Mouse (Mus musculus): ENCODE measurements at regions not wholly inside any gene's neighbourhood (a gene's known extent, or its start where the extent isn't known, plus 50 kb on each side); places are given as distances from the start of the nearest gene placed in this dataset.

GRCm38 (mm10) chr19:22017425-22017824, 121.4 kb upstream of the Trpm3 start:
- Histone ChIP-seq H3K4me3 (ENCODE audit: low read depth, low read length) (no peak overlapping the region), H3K36me3 (ENCODE audit: control insufficient read depth, insufficient read depth) (no peaks in the 10 kb centered on the region), H3K9me3 (ENCODE audit: control insufficient read depth) (no peaks in the 10 kb centered on the region), H3K4me2 (replicated peaks; ENCODE audit: low read depth) (no peak overlapping the region), H3K9ac (ENCODE audit: low read depth, low read length) (no peak overlapping the region), H3K27me3 (replicated peaks; ENCODE audit: control insufficient read depth, insufficient read depth, low read length) (no peaks in the 10 kb centered on the region), H3K4me1 (replicated peaks; ENCODE audit: control insufficient read depth, insufficient read depth, low read length) (no peaks in the 10 kb centered on the region), H3K27ac (ENCODE audit: low read depth, low read length) (no peak overlapping the region)
- WGBS, result 79% methylated on average over 2 of the region's 2 CpGs
- ATAC-seq, result no peak
- no peak for TF ChIP-seq CTCF (IDR thresholded peaks at IDR 0.05; ENCODE audit: low read depth)

GRCm38 (mm10) chr19:22027577-22027976, 111.3 kb upstream of the Trpm3 start:
- Histone ChIP-seq H3K27me3 (replicated peaks; ENCODE audit: control insufficient read depth, insufficient read depth, low read length) (no peaks in the 10 kb centered on the region), H3K27ac (ENCODE audit: low read depth, low read length) (no peak overlapping the region), H3K4me3 (ENCODE audit: low read depth, low read length) (no peak overlapping the region), H3K4me2 (replicated peaks; ENCODE audit: low read depth) (no peak overlapping the region), H3K9me3 (ENCODE audit: control insufficient read depth) (no peaks in the 10 kb centered on the region), H3K9ac (ENCODE audit: low read depth, low read length) (no peak overlapping the region), H3K4me1 (replicated peaks; ENCODE audit: control insufficient read depth, insufficient read depth, low read length) (no peaks in the 10 kb centered on the region), H3K36me3 (ENCODE audit: control insufficient read depth, insufficient read depth) (no peaks in the 10 kb centered on the region)
- TF ChIP-seq CTCF (IDR thresholded peaks at IDR 0.05; ENCODE audit: low read depth), result no peak
- ATAC-seq, result no peak

- no peak for ATAC-seq
- Histone ChIP-seq H3K36me3 (ENCODE audit: control insufficient read depth, insufficient read depth) (no peaks in the 10 kb centered on the region), H3K9me3 (ENCODE audit: control insufficient read depth) (no peaks in the 10 kb centered on the region), H3K4me1 (replicated peaks; ENCODE audit: control insufficient read depth, insufficient read depth, low read length) (no peaks in the 10 kb centered on the region), H3K4me3 (ENCODE audit: low read depth, low read length) (no peak overlapping the region), H3K27ac (ENCODE audit: low read depth, low read length) (no peak overlapping the region), H3K27me3 (replicated peaks; ENCODE audit: control insufficient read depth, insufficient read depth, low read length) (no peaks in the 10 kb centered on the region), H3K9ac (ENCODE audit: low read depth, low read length) (no peak overlapping the region), H3K4me2 (replicated peaks; ENCODE audit: low read depth) (no peak overlapping the region)
- no peak for TF ChIP-seq CTCF (IDR thresholded peaks at IDR 0.05; ENCODE audit: low read depth)
- 82% methylated on average over 6 of the region's 6 CpGs for WGBS
These were observed 91.2 kb upstream of the Trpm3 start for GRCm38 (mm10) chr19:22047657-22048056.

- TF ChIP-seq CTCF (IDR thresholded peaks at IDR 0.05; ENCODE audit: low read depth), result no peak
- ATAC-seq, result no peak
- H3K4me2 ChIP-seq (replicated peaks; ENCODE audit: low read depth), result no peak overlapping the region
These were observed 72.5 kb upstream of the Trpm3 start for GRCm38 (mm10) chr19:22066302-22066701.

GRCm38 (mm10) chr19:22070246-22071030, 68.4 kb upstream of the Trpm3 start:
- no peak overlapping the region for H3K9ac ChIP-seq (ENCODE audit: low read depth, low read length)
- no peaks in the 10 kb centered on the region for H3K36me3 ChIP-seq (ENCODE audit: control insufficient read depth, insufficient read depth)
- H3K4me1 ChIP-seq (replicated peaks; ENCODE audit: control insufficient read depth, insufficient read depth, low read length), result no peaks in the 10 kb centered on the region
- H3K4me3 ChIP-seq (ENCODE audit: low read depth, low read length), result no peak overlapping the region
- ATAC-seq, result no peak
- H3K27me3 ChIP-seq (replicated peaks; ENCODE audit: control insufficient read depth, insufficient read depth, low read length), result no peaks in the 10 kb centered on the region
- 76% methylated on average over 15 of the region's 15 CpGs for WGBS
- H3K27ac ChIP-seq (ENCODE audit: low read depth, low read length), result no peak overlapping the region
- no peak for TF ChIP-seq CTCF (IDR thresholded peaks at IDR 0.05; ENCODE audit: low read depth)
- no peaks in the 10 kb centered on the region for H3K9me3 ChIP-seq (ENCODE audit: control insufficient read depth)
- H3K4me2 ChIP-seq (replicated peaks; ENCODE audit: low read depth), result no peak overlapping the region

More at GRCm38 (mm10) chr19:22066302-22066701, 72.5 kb upstream of the Trpm3 start:
- Histone ChIP-seq H3K36me3 (ENCODE audit: control insufficient read depth, insufficient read depth) (no peaks in the 10 kb centered on the region), H3K27me3 (replicated peaks; ENCODE audit: control insufficient read depth, insufficient read depth, low read length) (no peaks in the 10 kb centered on the region), H3K9ac (ENCODE audit: low read depth, low read length) (no peak overlapping the region), H3K27ac (ENCODE audit: low read depth, low read length) (no peak overlapping the region), H3K4me3 (ENCODE audit: low read depth, low read length) (no peak overlapping the region), H3K9me3 (ENCODE audit: control insufficient read depth) (no peaks in the 10 kb centered on the region), H3K4me1 (replicated peaks; ENCODE audit: control insufficient read depth, insufficient read depth, low read length) (no peaks in the 10 kb centered on the region)
- WGBS, result 58% methylated on average over 8 of the region's 8 CpGs

- Histone ChIP-seq H3K36me3 (ENCODE audit: control insufficient read depth, insufficient read depth) (no peaks in the 10 kb centered on the region), H3K27me3 (replicated peaks; ENCODE audit: control insufficient read depth, insufficient read depth, low read length) (no peaks in the 10 kb centered on the region), H3K4me1 (replicated peaks; ENCODE audit: control insufficient read depth, insufficient read depth, low read length) (no peaks in the 10 kb centered on the region), H3K9ac (ENCODE audit: low read depth, low read length) (no peak overlapping the region), H3K9me3 (ENCODE audit: control insufficient read depth) (no peaks in the 10 kb centered on the region), H3K4me3 (ENCODE audit: low read depth, low read length) (no peak overlapping the region), H3K27ac (ENCODE audit: low read depth, low read length) (no peak overlapping the region), H3K4me2 (replicated peaks; ENCODE audit: low read depth) (no peak overlapping the region)
- 31% methylated on average over 3 of the region's 3 CpGs for WGBS
- TF ChIP-seq CTCF (IDR thresholded peaks at IDR 0.05; ENCODE audit: low read depth), result peak; percentile 26; the same call in 1 of the 2 replicates
- ATAC-seq, result no peak
These were observed 67.1 kb upstream of the Trpm3 start for GRCm38 (mm10) chr19:22071701-22072100.
